Mouse (Mus musculus): ENCODE measurements at regions not wholly inside any gene's neighbourhood (a gene's known extent, or its start where the extent isn't known, plus 50 kb on each side); places are given as distances from the start of the nearest gene placed in this dataset.
"Not testable (repeated sequence)": the region's sequence is repeated elsewhere in the genome, so short reads cannot be mapped to it uniquely, and the experiment has no call there.

GRCm38 (mm10) chr3:130803591-130804326, 73.6 kb upstream of the Rpl34 start:
- H3K4me3 ChIP-seq (ENCODE audit: low read depth, low read length), result no peak overlapping the region
- DNase-seq (ENCODE audit: low spot score) (peak; percentile 61), ATAC-seq (replicated peaks; ENCODE audit: low FRiP score, low TSS enrichment, low read depth) (0 out of 2 replicates have a peak, but pooled peaks have one; percentile 40)
- WGBS, result 33% methylated on average over 12 of the region's 12 CpGs
- H3K9ac ChIP-seq (ENCODE audit: low read length), result no peak overlapping the region
- no peaks in the 10 kb centered on the region for H3K9me3 ChIP-seq (ENCODE audit: control insufficient read depth, low read length)
- no peaks in the 10 kb centered on the region; the same call in 1 of the 2 replicates for H3K4me1 ChIP-seq (replicated peaks; ENCODE audit: control insufficient read depth, insufficient read depth, low read length)
- no peaks in the 10 kb centered on the region for H3K27me3 ChIP-seq (replicated peaks; ENCODE audit: control insufficient read depth, insufficient read depth, low read length)
- no peaks in the 10 kb centered on the region for H3K36me3 ChIP-seq (ENCODE audit: control insufficient read depth, insufficient read depth, low read length)
- no peak overlapping the region for H3K4me2 ChIP-seq (ENCODE audit: low read length)
- no peak overlapping the region for H3K27ac ChIP-seq (ENCODE audit: low read depth)

GRCm38 (mm10) chr3:130800016-130800415, 69.8 kb upstream of the Rpl34 start:
- no peak overlapping the region for H3K4me2 ChIP-seq (ENCODE audit: low read length)
- H3K27me3 ChIP-seq (replicated peaks; ENCODE audit: control insufficient read depth, insufficient read depth, low read length), result no peaks in the 10 kb centered on the region
- H3K9ac ChIP-seq (ENCODE audit: low read length), result no peak overlapping the region
- no peak overlapping the region for H3K4me3 ChIP-seq (ENCODE audit: low read depth, low read length)
- no peaks in the 10 kb centered on the region for H3K9me3 ChIP-seq (ENCODE audit: control insufficient read depth, low read length)
- no peaks in the 10 kb centered on the region; the same call in 1 of the 2 replicates for H3K4me1 ChIP-seq (replicated peaks; ENCODE audit: control insufficient read depth, insufficient read depth, low read length)
- WGBS, result 56% methylated on average over 2 of the region's 2 CpGs
- no peaks in the 10 kb centered on the region for H3K36me3 ChIP-seq (ENCODE audit: control insufficient read depth, insufficient read depth, low read length)
- H3K27ac ChIP-seq (ENCODE audit: low read depth), result no peak overlapping the region
- DNase-seq (ENCODE audit: low spot score), result no peak
- ATAC-seq (replicated peaks; ENCODE audit: low FRiP score, low TSS enrichment, low read depth), result no peak

DNA sequence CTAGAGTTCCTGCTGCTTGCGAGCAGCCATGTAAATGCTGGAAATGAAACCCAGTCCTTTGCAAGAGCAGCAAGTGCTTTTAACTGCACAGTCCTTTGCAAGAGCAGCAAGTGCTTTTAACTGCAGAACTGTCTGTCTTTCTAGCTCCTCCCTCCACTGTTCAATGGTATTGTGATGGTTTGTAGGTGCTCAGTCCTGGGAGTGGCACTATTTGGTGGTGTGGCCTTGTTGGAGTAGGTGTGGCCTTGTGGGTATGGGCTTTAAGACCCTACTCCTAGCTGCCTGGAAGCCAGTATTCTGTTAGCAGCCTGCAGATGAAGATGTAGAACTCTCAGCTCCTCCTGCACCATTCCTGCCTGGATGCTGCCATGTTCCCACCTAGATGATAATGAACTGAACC, 67.8 kb upstream of the Rpl34 start:
- not testable (repeated sequence) for H3K9ac ChIP-seq (ENCODE audit: low read length); H3K4me2 ChIP-seq (ENCODE audit: low read length); H3K4me1 ChIP-seq (replicated peaks; ENCODE audit: control insufficient read depth, insufficient read depth, low read length); H3K9me3 ChIP-seq (ENCODE audit: control insufficient read depth, low read length); DNase-seq (ENCODE audit: low spot score); H3K36me3 ChIP-seq (ENCODE audit: control insufficient read depth, insufficient read depth, low read length); H3K27ac ChIP-seq (ENCODE audit: low read depth); H3K4me3 ChIP-seq (ENCODE audit: low read depth, low read length); H3K27me3 ChIP-seq (replicated peaks; ENCODE audit: control insufficient read depth, insufficient read depth, low read length); ATAC-seq (replicated peaks; ENCODE audit: low FRiP score, low TSS enrichment, low read depth)
- WGBS, result 93% methylated on average over 1 of the region's 1 CpGs

GRCm38 (mm10) chr3:130796531-130796930, 66.3 kb upstream of the Rpl34 start:
- no peak overlapping the region for H3K9ac ChIP-seq (ENCODE audit: low read length)
- ATAC-seq (replicated peaks; ENCODE audit: low FRiP score, low TSS enrichment, low read depth), result no peak

DNA sequence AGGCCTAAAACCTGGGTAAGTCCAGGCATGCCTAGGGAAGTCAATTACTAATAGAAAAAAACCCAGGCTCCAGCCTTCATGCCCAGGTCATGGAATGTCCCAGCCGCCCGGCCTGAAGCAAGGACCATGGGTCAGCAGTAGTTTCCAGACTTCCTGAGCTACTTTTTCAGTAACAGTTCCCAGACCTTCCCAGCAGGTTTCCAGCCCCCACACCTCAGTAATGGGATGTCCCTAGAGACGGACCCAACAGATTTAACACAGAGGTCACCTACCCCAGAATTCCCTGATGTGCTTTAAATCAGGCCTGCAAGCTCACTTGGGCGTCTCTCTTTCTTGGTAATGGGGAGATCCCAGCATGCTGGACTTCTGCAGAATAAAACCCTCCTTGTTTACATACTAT, 65.2 kb upstream of the Rpl34 start:
- H3K36me3 ChIP-seq (ENCODE audit: control insufficient read depth, insufficient read depth, low read length), result no peaks in the 10 kb centered on the region
- no peaks in the 10 kb centered on the region for H3K4me1 ChIP-seq (replicated peaks; ENCODE audit: control insufficient read depth, insufficient read depth, low read length)
- no peak overlapping the region for H3K4me2 ChIP-seq (ENCODE audit: low read length)
- H3K27me3 ChIP-seq (replicated peaks; ENCODE audit: control insufficient read depth, insufficient read depth, low read length), result no peaks in the 10 kb centered on the region
- H3K9ac ChIP-seq (ENCODE audit: low read length), result no peak overlapping the region
- H3K4me3 ChIP-seq (ENCODE audit: low read depth, low read length), result no peak overlapping the region
- DNase-seq (ENCODE audit: low spot score), result no peak
- no peak overlapping the region for H3K27ac ChIP-seq (ENCODE audit: low read depth)
- 74% methylated on average over 4 of the region's 4 CpGs for WGBS
- H3K9me3 ChIP-seq (ENCODE audit: control insufficient read depth, low read length), result no peaks in the 10 kb centered on the region
- no peak for ATAC-seq (replicated peaks; ENCODE audit: low FRiP score, low TSS enrichment, low read depth)

More at GRCm38 (mm10) chr3:130796531-130796930, 66.3 kb upstream of the Rpl34 start:
- 74% methylated on average over 8 of the region's 8 CpGs for WGBS
- Histone ChIP-seq H3K27me3 (replicated peaks; ENCODE audit: control insufficient read depth, insufficient read depth, low read length) (no peaks in the 10 kb centered on the region), H3K36me3 (ENCODE audit: control insufficient read depth, insufficient read depth, low read length) (no peaks in the 10 kb centered on the region), H3K27ac (ENCODE audit: low read depth) (no peak overlapping the region), H3K4me1 (replicated peaks; ENCODE audit: control insufficient read depth, insufficient read depth, low read length) (no peaks in the 10 kb centered on the region), H3K4me2 (ENCODE audit: low read length) (no peak overlapping the region), H3K9me3 (ENCODE audit: control insufficient read depth, low read length) (no peaks in the 10 kb centered on the region), H3K4me3 (ENCODE audit: low read depth, low read length) (no peak overlapping the region)
- DNase-seq (ENCODE audit: low spot score), result no peak

- H3K4me1 ChIP-seq (replicated peaks; ENCODE audit: control insufficient read depth, insufficient read depth, low read length), result no peaks in the 10 kb centered on the region
- no peaks in the 10 kb centered on the region for H3K36me3 ChIP-seq (ENCODE audit: control insufficient read depth, insufficient read depth, low read length)
These were observed 64.1 kb upstream of the Rpl34 start for GRCm38 (mm10) chr3:130794142-130794925.

GRCm38 (mm10) chr3:130780706-130781240, 50.6 kb upstream of the Rpl34 start:
- no peak overlapping the region for H3K4me2 ChIP-seq (ENCODE audit: low read length)
- H3K27ac ChIP-seq (ENCODE audit: low read depth), result no peak overlapping the region
- 75% methylated on average over 11 of the region's 11 CpGs for WGBS
- H3K4me1 ChIP-seq (replicated peaks; ENCODE audit: control insufficient read depth, insufficient read depth, low read length), result no peaks in the 10 kb centered on the region
- no peak for ATAC-seq (replicated peaks; ENCODE audit: low FRiP score, low TSS enrichment, low read depth)
- no peak for DNase-seq (ENCODE audit: low spot score)
- no peak overlapping the region for H3K9ac ChIP-seq (ENCODE audit: low read length)
- no peaks in the 10 kb centered on the region for H3K9me3 ChIP-seq (ENCODE audit: control insufficient read depth, low read length)
- H3K36me3 ChIP-seq (ENCODE audit: control insufficient read depth, insufficient read depth, low read length), result no peaks in the 10 kb centered on the region
- H3K4me3 ChIP-seq (ENCODE audit: low read depth, low read length), result no peak overlapping the region
- H3K27me3 ChIP-seq (replicated peaks; ENCODE audit: control insufficient read depth, insufficient read depth, low read length), result no peaks in the 10 kb centered on the region

More at GRCm38 (mm10) chr3:130794142-130794925, 64.1 kb upstream of the Rpl34 start:
- H3K9ac ChIP-seq (ENCODE audit: low read length), result no peak overlapping the region
- 36% methylated on average over 13 of the region's 13 CpGs for WGBS
- no peaks in the 10 kb centered on the region for H3K27me3 ChIP-seq (replicated peaks; ENCODE audit: control insufficient read depth, insufficient read depth, low read length)
- no peaks in the 10 kb centered on the region for H3K9me3 ChIP-seq (ENCODE audit: control insufficient read depth, low read length)
- ATAC-seq (replicated peaks; ENCODE audit: low FRiP score, low TSS enrichment, low read depth), result no peak
- no peak overlapping the region for H3K4me3 ChIP-seq (ENCODE audit: low read depth, low read length)
- no peak for DNase-seq (ENCODE audit: low spot score)
- H3K27ac ChIP-seq (ENCODE audit: low read depth), result no peak overlapping the region
- no peak overlapping the region for H3K4me2 ChIP-seq (ENCODE audit: low read length)
